Mouse (Mus musculus): ENCODE data around the gene 1700020N01Rik.

Gene 1700020N01Rik

DNA sequence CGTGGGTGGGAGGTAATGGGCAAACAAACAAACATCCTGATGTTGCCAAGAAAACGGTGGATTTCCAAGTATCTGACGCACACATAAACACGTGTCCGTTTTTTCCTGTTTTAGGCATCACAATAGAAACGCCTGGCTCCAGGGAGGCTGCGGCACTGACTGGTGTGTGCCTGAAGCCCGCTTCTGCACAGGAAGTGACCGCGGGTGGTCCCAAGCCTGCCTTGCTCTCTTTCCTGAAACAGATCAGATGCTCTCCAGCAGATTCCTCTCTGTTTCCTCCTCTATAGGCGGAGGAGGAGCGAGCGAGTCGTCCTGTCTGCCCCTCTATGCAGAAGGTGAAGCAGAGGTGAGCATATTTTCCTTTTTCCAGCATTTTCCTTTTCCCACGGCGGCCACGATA is 76.0 kb downstream of the 1700020N01Rik start:
- no peak for DNase-seq (ENCODE audit: low spot score in 2 of 2)

GRCm38 (mm10) chr10:21669750-21670161 is 76.8 kb downstream of the 1700020N01Rik start:
- no peak for DNase-seq (ENCODE audit: low spot score in 2 of 2)

DNA sequence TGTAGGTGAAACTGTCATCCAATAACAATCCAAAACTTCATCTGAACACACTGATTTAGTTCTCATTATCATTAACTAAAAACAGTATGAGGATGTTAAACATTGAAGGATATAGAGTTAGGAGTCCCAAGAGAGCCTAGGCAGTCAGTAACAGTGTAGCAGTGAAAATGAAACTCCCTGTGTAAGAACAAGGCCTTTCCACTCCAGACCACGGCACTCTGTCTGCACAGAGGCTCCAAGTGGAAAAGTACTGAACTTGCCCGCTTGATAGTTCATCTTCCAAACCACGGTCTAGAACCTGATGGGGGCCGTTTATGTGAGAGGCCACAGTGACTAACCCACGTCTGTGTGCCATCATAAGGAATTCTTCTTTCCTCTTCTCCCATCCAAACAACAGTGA is 77.2 kb downstream of the 1700020N01Rik start:
- no peak for DNase-seq (ENCODE audit: low spot score in 2 of 2)
